Mouse (Mus musculus): ENCODE data around the gene Reep1. TPM values are rescaled to one million over a fixed set of nuclear protein-coding genes. Genes with fewer than 3 reads are reported as not detected.

Gene Reep1
- polyA plus RNA-seq, 1 experiment from 2014 or later: 16.8 TPM

DNA sequence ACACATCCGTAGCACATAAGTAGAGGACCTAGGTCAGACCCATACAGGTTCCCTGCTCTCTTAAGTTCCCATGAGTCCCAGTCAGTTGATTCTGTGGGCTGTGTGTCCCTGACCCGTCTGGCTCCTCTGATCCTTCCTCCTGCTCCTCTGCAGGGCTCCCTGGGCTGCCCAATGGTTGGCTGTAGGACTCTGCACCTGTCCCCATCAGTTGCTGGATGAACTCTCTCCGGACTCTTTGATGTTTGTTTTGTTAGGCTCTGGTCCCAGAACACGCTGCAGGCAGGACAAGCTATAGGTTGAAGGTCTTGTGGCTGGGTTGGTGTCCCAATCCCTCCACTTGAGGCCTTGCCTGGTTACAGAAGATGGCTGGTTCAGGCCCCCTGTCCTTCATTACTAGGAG lies 51.4 kb downstream of the Reep1 start:
- WGBS: 87% methylated on average over 4 of the region's 4 CpGs
- H3K4me2 ChIP-seq (replicated peaks; ENCODE audit: low read depth, low read length): no peak overlapping the region
- H3K4me3 ChIP-seq (ENCODE audit: low read depth, low read length): no peak overlapping the region
- H3K9ac ChIP-seq (replicated peaks; ENCODE audit: low read depth, low read length): no peak overlapping the region
- no peaks in the 10 kb centered on the region for H3K27me3 ChIP-seq (ENCODE audit: control insufficient read depth, insufficient read depth, low read length)
- no peak overlapping the region for H3K27ac ChIP-seq (ENCODE audit: low read length)
- peaks cover 15% of the 10 kb centered on the region; the same call in 1 of the 2 replicates for H3K4me1 ChIP-seq (ENCODE audit: control insufficient read depth, insufficient read depth, low read length)
- H3K36me3 ChIP-seq (ENCODE audit: control insufficient read depth, insufficient read depth, low read length): no peaks in the 10 kb centered on the region
- no peaks in the 10 kb centered on the region for H3K9me3 ChIP-seq (ENCODE audit: control insufficient read depth, low read depth, low read length)
- ATAC-seq (ENCODE audit: insufficient number of reproducible peaks, insufficient read depth, low FRiP score, low read depth): no peak

GRCm38 (mm10) chr6:71760073-71760472 lies 52.7 kb downstream of the Reep1 start:
- 87% methylated on average over 6 of the region's 6 CpGs for WGBS

GRCm38 (mm10) chr6:71767761-71768160 lies 60.4 kb downstream of the Reep1 start:
- Histone ChIP-seq H3K9me3 (ENCODE audit: control insufficient read depth, low read depth, low read length) (no peaks in the 10 kb centered on the region), H3K36me3 (ENCODE audit: control insufficient read depth, insufficient read depth, low read length) (no peaks in the 10 kb centered on the region), H3K9ac (replicated peaks; ENCODE audit: low read depth, low read length) (no peak overlapping the region), H3K4me1 (ENCODE audit: control insufficient read depth, insufficient read depth, low read length) (no peaks in the 10 kb centered on the region), H3K4me3 (ENCODE audit: low read depth, low read length) (no peak overlapping the region), H3K27ac (ENCODE audit: low read length) (no peak overlapping the region), H3K27me3 (ENCODE audit: control insufficient read depth, insufficient read depth, low read length) (no peaks in the 10 kb centered on the region), H3K4me2 (replicated peaks; ENCODE audit: low read depth, low read length) (no peak overlapping the region)
- WGBS: 48% methylated on average over 4 of the region's 4 CpGs
- ATAC-seq (ENCODE audit: insufficient number of reproducible peaks, insufficient read depth, low FRiP score, low read depth): no peak

More at GRCm38 (mm10) chr6:71760073-71760472, 52.7 kb downstream of the Reep1 start:
- Histone ChIP-seq H3K27ac (ENCODE audit: low read length) (no peak overlapping the region), H3K27me3 (ENCODE audit: control insufficient read depth, insufficient read depth, low read length) (no peaks in the 10 kb centered on the region), H3K9ac (replicated peaks; ENCODE audit: low read depth, low read length) (no peak overlapping the region), H3K4me1 (ENCODE audit: control insufficient read depth, insufficient read depth, low read length) (peaks cover 15% of the 10 kb centered on the region; the same call in 1 of the 2 replicates), H3K4me2 (replicated peaks; ENCODE audit: low read depth, low read length) (no peak overlapping the region), H3K36me3 (ENCODE audit: control insufficient read depth, insufficient read depth, low read length) (no peaks in the 10 kb centered on the region), H3K4me3 (ENCODE audit: low read depth, low read length) (no peak overlapping the region), H3K9me3 (ENCODE audit: control insufficient read depth, low read depth, low read length) (no peaks in the 10 kb centered on the region)
- ATAC-seq (ENCODE audit: insufficient number of reproducible peaks, insufficient read depth, low FRiP score, low read depth): no peak

GRCm38 (mm10) chr6:71769901-71770690 lies 62.7 kb downstream of the Reep1 start:
- WGBS: 74% methylated on average over 12 of the region's 12 CpGs
- no peak overlapping the region for H3K27ac ChIP-seq (ENCODE audit: low read length)
- H3K4me2 ChIP-seq (replicated peaks; ENCODE audit: low read depth, low read length): no peak overlapping the region
- H3K9me3 ChIP-seq (ENCODE audit: control insufficient read depth, low read depth, low read length): no peaks in the 10 kb centered on the region
- no peak for ATAC-seq (ENCODE audit: insufficient number of reproducible peaks, insufficient read depth, low FRiP score, low read depth)
- H3K9ac ChIP-seq (replicated peaks; ENCODE audit: low read depth, low read length): no peak overlapping the region
- H3K27me3 ChIP-seq (ENCODE audit: control insufficient read depth, insufficient read depth, low read length): no peaks in the 10 kb centered on the region
- H3K36me3 ChIP-seq (ENCODE audit: control insufficient read depth, insufficient read depth, low read length): no peaks in the 10 kb centered on the region
- no peaks in the 10 kb centered on the region for H3K4me1 ChIP-seq (ENCODE audit: control insufficient read depth, insufficient read depth, low read length)
- no peak overlapping the region for H3K4me3 ChIP-seq (ENCODE audit: low read depth, low read length)

GRCm38 (mm10) chr6:71770856-71771255 lies 63.5 kb downstream of the Reep1 start:
- Histone ChIP-seq H3K4me2 (replicated peaks; ENCODE audit: low read depth, low read length) (no peak overlapping the region), H3K9me3 (ENCODE audit: control insufficient read depth, low read depth, low read length) (no peaks in the 10 kb centered on the region), H3K4me3 (ENCODE audit: low read depth, low read length) (no peak overlapping the region), H3K36me3 (ENCODE audit: control insufficient read depth, insufficient read depth, low read length) (no peaks in the 10 kb centered on the region), H3K4me1 (ENCODE audit: control insufficient read depth, insufficient read depth, low read length) (no peaks in the 10 kb centered on the region), H3K27me3 (ENCODE audit: control insufficient read depth, insufficient read depth, low read length) (no peaks in the 10 kb centered on the region), H3K27ac (ENCODE audit: low read length) (no peak overlapping the region), H3K9ac (replicated peaks; ENCODE audit: low read depth, low read length) (no peak overlapping the region)
- no peak for ATAC-seq (ENCODE audit: insufficient number of reproducible peaks, insufficient read depth, low FRiP score, low read depth)
- WGBS: 94% methylated on average over 4 of the region's 4 CpGs

DNA sequence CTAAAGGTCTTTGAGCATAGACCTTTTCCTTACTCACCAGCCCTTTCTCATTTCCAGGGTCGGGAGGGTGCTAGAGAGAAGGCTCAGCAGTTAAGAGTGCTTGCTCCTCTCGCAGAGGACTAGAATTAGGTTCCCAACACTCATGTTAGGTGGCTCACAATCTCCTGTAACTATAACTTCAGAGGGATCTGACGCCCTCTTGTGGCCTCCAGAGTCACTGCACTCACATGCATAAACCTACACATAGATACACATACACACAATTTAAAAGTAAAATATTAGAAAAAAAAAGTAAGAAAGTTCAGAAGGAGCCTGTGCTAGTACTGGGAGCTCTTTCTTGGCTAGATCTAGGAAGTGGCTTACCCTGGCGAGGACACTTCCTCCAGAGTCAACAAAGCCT lies 63.9 kb downstream of the Reep1 start:
- Histone ChIP-seq H3K4me2 (replicated peaks; ENCODE audit: low read depth, low read length) (no peak overlapping the region), H3K4me1 (ENCODE audit: control insufficient read depth, insufficient read depth, low read length) (no peaks in the 10 kb centered on the region), H3K9me3 (ENCODE audit: control insufficient read depth, low read depth, low read length) (no peaks in the 10 kb centered on the region), H3K9ac (replicated peaks; ENCODE audit: low read depth, low read length) (no peak overlapping the region), H3K27me3 (ENCODE audit: control insufficient read depth, insufficient read depth, low read length) (no peaks in the 10 kb centered on the region), H3K4me3 (ENCODE audit: low read depth, low read length) (no peak overlapping the region), H3K36me3 (ENCODE audit: control insufficient read depth, insufficient read depth, low read length) (no peaks in the 10 kb centered on the region), H3K27ac (ENCODE audit: low read length) (no peak overlapping the region)
- 90% methylated on average over 4 of the region's 4 CpGs for WGBS
- no peak for ATAC-seq (ENCODE audit: insufficient number of reproducible peaks, insufficient read depth, low FRiP score, low read depth)

DNA sequence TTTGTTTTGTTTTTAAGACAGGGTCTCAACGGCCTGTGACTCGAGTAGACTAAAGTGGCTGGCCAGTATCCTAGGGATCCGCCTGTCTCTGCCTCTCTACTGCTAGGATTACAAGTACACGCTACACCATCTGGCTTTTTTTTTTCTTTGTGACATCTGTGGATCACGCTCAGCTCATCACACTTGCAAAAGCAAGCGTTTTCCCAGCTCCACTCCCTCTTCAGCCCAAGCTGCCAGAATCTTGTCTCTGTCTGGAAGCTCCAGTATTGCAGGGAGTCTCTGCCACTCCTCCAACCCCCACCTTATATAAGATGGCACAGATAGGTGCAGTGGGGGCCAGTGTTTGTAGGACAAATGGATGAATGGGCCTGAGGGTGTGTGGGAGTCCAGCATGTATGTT lies 64.8 kb downstream of the Reep1 start:
- ATAC-seq (ENCODE audit: insufficient number of reproducible peaks, insufficient read depth, low FRiP score, low read depth): no peak
- H3K27me3 ChIP-seq (ENCODE audit: control insufficient read depth, insufficient read depth, low read length): no peaks in the 10 kb centered on the region
- no peaks in the 10 kb centered on the region for H3K9me3 ChIP-seq (ENCODE audit: control insufficient read depth, low read depth, low read length)
- no peaks in the 10 kb centered on the region for H3K4me1 ChIP-seq (ENCODE audit: control insufficient read depth, insufficient read depth, low read length)
- no peak overlapping the region for H3K4me3 ChIP-seq (ENCODE audit: low read depth, low read length)
- WGBS: 80% methylated on average over 6 of the region's 6 CpGs
- H3K27ac ChIP-seq (ENCODE audit: low read length): no peak overlapping the region
- no peak overlapping the region for H3K4me2 ChIP-seq (replicated peaks; ENCODE audit: low read depth, low read length)
- no peaks in the 10 kb centered on the region for H3K36me3 ChIP-seq (ENCODE audit: control insufficient read depth, insufficient read depth, low read length)
- no peak overlapping the region for H3K9ac ChIP-seq (replicated peaks; ENCODE audit: low read depth, low read length)

- H3K4me2 ChIP-seq (replicated peaks; ENCODE audit: low read depth, low read length): no peak overlapping the region
- no peaks in the 10 kb centered on the region for H3K36me3 ChIP-seq (ENCODE audit: control insufficient read depth, insufficient read depth, low read length)
- H3K4me1 ChIP-seq (ENCODE audit: control insufficient read depth, insufficient read depth, low read length): no peaks in the 10 kb centered on the region
- no peak for ATAC-seq (ENCODE audit: insufficient number of reproducible peaks, insufficient read depth, low FRiP score, low read depth)
- H3K4me3 ChIP-seq (ENCODE audit: low read depth, low read length): no peak overlapping the region
- no peaks in the 10 kb centered on the region for H3K9me3 ChIP-seq (ENCODE audit: control insufficient read depth, low read depth, low read length)
- H3K27ac ChIP-seq (ENCODE audit: low read length): no peak overlapping the region
- 83% methylated on average over 7 of the region's 7 CpGs for WGBS
- H3K27me3 ChIP-seq (ENCODE audit: control insufficient read depth, insufficient read depth, low read length): no peaks in the 10 kb centered on the region
- no peak overlapping the region for H3K9ac ChIP-seq (replicated peaks; ENCODE audit: low read depth, low read length)
Measured at GRCm38 (mm10) chr6:71772636-71773208, 65.4 kb downstream of the Reep1 start.
